Mouse (Mus musculus): ENCODE results near the gene T2.

DNA sequence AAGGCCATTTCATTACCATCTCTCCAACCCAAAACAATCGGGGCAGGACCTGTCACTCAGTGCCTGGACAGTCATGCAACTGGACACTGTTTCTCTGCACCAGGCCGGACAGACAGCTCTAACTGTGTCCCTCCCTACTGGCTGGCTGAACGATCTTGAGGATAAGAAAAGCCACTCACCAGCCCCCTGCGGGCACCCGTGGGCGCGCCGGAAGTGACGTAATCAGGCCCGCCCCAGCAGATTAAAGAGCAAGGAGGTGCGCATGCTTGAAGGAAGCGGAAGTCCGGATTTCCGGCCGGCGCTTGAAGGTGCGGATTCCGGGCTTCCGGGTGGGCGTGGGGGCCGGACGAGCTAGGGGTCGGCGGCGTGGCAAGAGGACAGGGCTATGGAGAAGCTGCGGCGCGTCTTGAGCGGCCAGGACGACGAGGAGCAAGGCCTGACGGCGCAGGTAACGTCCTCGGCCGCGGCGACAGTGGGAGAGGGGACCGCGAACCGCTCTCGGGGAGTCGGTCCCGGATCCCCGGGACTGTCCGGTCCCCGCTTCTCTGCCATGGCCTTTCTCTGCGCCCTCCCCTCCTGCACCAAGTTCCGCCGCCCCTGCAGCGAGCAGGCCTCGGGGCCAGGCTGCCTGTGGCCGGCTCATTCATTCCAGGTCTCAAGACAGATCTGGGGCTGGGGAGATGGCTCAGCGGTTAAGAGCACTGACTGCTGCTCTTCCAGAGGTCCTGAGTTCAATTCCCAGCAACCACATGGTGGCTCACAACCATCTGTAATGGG, 44.8 kb upstream of the T2 start, which contains the start of gene Sft2d1:
- no peak for TF ChIP-seq TAL1 (IDR thresholded peaks at IDR 0.05; ENCODE audit: low read length)
- TF ChIP-seq GATA1 (IDR thresholded peaks at IDR 0.05; ENCODE audit: low read length) = no peak
